Mouse (Mus musculus): ENCODE measurements around the gene Cenpi. TPM values are rescaled to one million over a fixed set of nuclear protein-coding genes. Genes with fewer than 3 reads are reported as not detected.
"Not testable (repeated sequence)": the region's sequence is repeated elsewhere in the genome, so short reads cannot be mapped to it uniquely, and the experiment has no call there.

Cenpi gene
- polyA plus RNA-seq, 1 experiment from 2014 or later = 4.3 TPM

- Histone ChIP-seq H3K27ac (0 out of 2 replicates have a peak overlapping the region, but pooled peaks have one; percentile 19), H3K4me3 (ENCODE audit: inconsistent target) (peak overlapping the region; percentile 46), H3K79me2 (ENCODE audit: inconsistent target) (0 out of 2 replicates have a peak, but pooled peaks cover 7% of the 10 kb centered on the region), H3K36me3 (ENCODE audit: inconsistent target) (no peaks in the 10 kb centered on the region)
- 26% methylated on average over 9 of the region's 9 CpGs for WGBS (ENCODE audit: missing documents)
Observed at GRCm38 (mm10) chrX:134308275-134308634, 371 bp downstream of the Cenpi start.

DNA sequence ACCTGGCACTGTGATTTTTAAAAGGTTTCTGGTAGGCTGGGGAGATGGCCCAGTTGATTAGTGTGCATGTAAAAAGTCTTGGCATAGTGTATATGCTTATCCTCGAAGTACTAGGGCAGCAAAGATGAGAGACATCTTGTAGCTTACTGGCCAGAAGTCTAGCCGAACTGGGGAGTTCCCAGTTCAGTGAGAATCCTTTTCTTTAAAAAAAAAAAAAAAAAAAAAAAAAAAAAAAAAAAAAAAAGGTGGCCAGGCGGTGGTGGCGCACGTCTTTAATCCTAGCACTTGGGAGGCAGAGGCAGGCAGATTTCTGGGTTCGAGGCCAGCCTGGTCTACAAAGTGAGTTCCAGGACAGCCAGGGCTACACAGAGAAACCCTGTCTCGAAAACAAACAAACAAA is 3.3 kb downstream of the Cenpi start:
- H3K4me3 ChIP-seq (ENCODE audit: inconsistent target); H3K79me2 ChIP-seq (ENCODE audit: inconsistent target); H3K27ac ChIP-seq; H3K36me3 ChIP-seq (ENCODE audit: inconsistent target): not testable (repeated sequence)
- 86% methylated on average over 2 of the region's 7 CpGs for WGBS (ENCODE audit: missing documents)

GRCm38 (mm10) chrX:134319153-134319932 is 11.5 kb downstream of the Cenpi start:
- no peaks in the 10 kb centered on the region for H3K36me3 ChIP-seq (ENCODE audit: inconsistent target)
- no peaks in the 10 kb centered on the region for H3K79me2 ChIP-seq (ENCODE audit: inconsistent target)
- H3K4me3 ChIP-seq (ENCODE audit: inconsistent target) = no peak overlapping the region
- no peak overlapping the region for H3K27ac ChIP-seq
- 76% methylated on average over 2 of the region's 2 CpGs for WGBS (ENCODE audit: missing documents)

DNA sequence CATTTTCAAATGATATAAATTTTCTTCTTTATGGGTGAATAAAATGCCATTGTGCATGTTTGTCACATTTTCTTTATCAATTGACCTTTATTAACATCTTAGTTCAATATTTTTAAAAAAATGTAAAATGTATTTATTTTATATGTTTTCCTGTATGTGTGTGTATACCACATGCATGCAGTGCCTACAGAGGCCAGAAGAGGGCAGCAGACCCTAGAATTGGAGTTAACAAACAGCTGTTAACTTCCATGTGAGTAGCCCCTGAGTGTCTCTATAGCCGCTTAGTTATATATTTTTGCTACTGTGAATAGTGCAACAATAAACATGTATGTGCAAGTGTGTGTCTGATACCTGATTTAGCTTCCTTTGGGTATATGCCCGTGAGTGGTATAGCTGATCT is 25.4 kb downstream of the Cenpi start:
- Histone ChIP-seq H3K36me3 (ENCODE audit: inconsistent target) (no peaks in the 10 kb centered on the region), H3K4me3 (ENCODE audit: inconsistent target) (no peak overlapping the region), H3K27ac (no peak overlapping the region), H3K79me2 (ENCODE audit: inconsistent target) (no peaks in the 10 kb centered on the region)
- 86% methylated on average over 1 of the region's 2 CpGs for WGBS (ENCODE audit: missing documents)

GRCm38 (mm10) chrX:134342735-134343134 is 34.9 kb downstream of the Cenpi start:
- no peak overlapping the region for H3K27ac ChIP-seq
- H3K79me2 ChIP-seq (ENCODE audit: inconsistent target) = no peaks in the 10 kb centered on the region
- no peaks in the 10 kb centered on the region for H3K36me3 ChIP-seq (ENCODE audit: inconsistent target)
- no peak overlapping the region for H3K4me3 ChIP-seq (ENCODE audit: inconsistent target)
- WGBS (ENCODE audit: missing documents) = 96% methylated on average over 2 of the region's 2 CpGs

- Histone ChIP-seq H3K36me3 (ENCODE audit: inconsistent target) (no peaks in the 10 kb centered on the region), H3K79me2 (ENCODE audit: inconsistent target) (no peaks in the 10 kb centered on the region), H3K4me3 (ENCODE audit: inconsistent target) (no peak overlapping the region), H3K27ac (no peak overlapping the region)
- 91% methylated on average over 5 of the region's 6 CpGs for WGBS (ENCODE audit: missing documents)
Observed at GRCm38 (mm10) chrX:134350205-134350604, 42.3 kb downstream of the Cenpi start.

DNA sequence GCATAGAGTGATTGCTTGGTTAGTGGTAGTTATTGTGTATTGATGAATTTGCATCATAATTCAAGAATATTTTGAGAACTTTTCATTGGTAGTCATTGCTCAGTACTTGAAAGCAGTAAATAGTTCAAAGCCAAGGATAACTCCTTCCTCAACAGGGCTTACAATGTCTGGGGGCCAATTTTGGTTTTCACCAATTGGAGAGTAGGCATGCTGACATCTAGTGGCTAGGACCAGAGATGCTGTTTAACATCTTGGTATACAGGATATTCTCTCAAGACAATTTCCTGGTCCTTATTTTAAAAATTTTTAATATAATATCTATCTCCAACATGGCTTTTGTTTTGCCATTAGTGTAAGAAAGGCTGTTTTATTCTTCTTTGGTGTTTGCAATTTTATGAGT is 46.0 kb downstream of the Cenpi start:
- H3K27ac ChIP-seq = no peak overlapping the region
- no peaks in the 10 kb centered on the region for H3K79me2 ChIP-seq (ENCODE audit: inconsistent target)
- no peak overlapping the region for H3K4me3 ChIP-seq (ENCODE audit: inconsistent target)
- no peaks in the 10 kb centered on the region for H3K36me3 ChIP-seq (ENCODE audit: inconsistent target)

DNA sequence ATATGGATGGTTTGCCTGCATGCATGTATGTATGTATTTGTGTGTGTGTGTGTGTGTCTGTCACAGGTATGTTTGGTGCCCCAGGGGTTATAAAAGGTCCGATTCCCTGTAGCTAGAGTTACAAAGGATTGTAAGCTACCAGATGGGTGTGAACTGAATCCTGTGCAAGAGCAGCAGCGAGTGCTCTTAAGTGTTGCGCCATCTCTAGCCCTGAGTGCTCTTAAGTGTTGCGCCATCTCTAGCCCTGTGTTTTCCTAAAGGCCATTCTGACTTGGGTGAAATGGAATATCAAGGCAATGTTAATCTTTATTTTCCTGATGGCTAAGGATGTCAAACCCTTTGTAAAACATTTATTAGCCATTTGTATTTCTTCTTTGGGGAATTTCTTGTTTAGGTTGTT is 51.5 kb downstream of the Cenpi start:
- Histone ChIP-seq H3K36me3 (ENCODE audit: inconsistent target) (no peaks in the 10 kb centered on the region), H3K79me2 (ENCODE audit: inconsistent target) (no peaks in the 10 kb centered on the region), H3K27ac (no peak overlapping the region), H3K4me3 (ENCODE audit: inconsistent target) (no peak overlapping the region)
- WGBS (ENCODE audit: missing documents) = 77% methylated on average over 3 of the region's 4 CpGs

GRCm38 (mm10) chrX:134362156-134362555 is 54.3 kb downstream of the Cenpi start:
- no peak overlapping the region for H3K4me3 ChIP-seq (ENCODE audit: inconsistent target)
- WGBS (ENCODE audit: missing documents) = 94% methylated on average over 4 of the region's 4 CpGs

DNA sequence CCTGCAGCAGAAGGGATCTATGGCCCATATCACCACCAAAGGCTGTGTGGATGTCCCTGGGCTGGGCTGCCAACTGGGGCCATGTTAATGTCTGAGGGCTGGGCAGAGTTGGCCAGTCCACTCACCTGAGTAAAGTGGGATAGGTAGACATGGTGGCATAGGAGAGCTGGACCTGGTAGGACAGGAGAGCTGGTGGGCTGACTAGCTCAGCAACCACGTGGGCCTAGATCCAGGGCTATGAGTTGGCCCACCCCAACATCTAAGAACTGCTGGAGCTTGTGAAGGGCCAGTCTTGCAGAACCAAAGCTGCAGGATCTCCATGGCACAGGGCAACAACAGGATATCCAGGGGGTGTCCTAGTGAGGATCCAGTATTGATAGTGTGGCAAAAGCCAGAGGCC is 57.5 kb downstream of the Cenpi start:
- H3K36me3 ChIP-seq (ENCODE audit: inconsistent target) = no peaks in the 10 kb centered on the region
- no peak overlapping the region for H3K4me3 ChIP-seq (ENCODE audit: inconsistent target)
- no peak overlapping the region for H3K27ac ChIP-seq
- WGBS (ENCODE audit: missing documents) = 70% methylated on average over 1 of the region's 1 CpGs
- no peaks in the 10 kb centered on the region for H3K79me2 ChIP-seq (ENCODE audit: inconsistent target)

More at GRCm38 (mm10) chrX:134362156-134362555, 54.3 kb downstream of the Cenpi start:
- Histone ChIP-seq H3K36me3 (ENCODE audit: inconsistent target) (no peaks in the 10 kb centered on the region), H3K79me2 (ENCODE audit: inconsistent target) (no peaks in the 10 kb centered on the region), H3K27ac (no peak overlapping the region)

- 100% methylated on average over 3 of the region's 3 CpGs for WGBS (ENCODE audit: missing documents)
- Histone ChIP-seq H3K79me2 (ENCODE audit: inconsistent target) (no peaks in the 10 kb centered on the region), H3K36me3 (ENCODE audit: inconsistent target) (no peaks in the 10 kb centered on the region), H3K27ac (no peak overlapping the region), H3K4me3 (ENCODE audit: inconsistent target) (no peak overlapping the region)
Observed at GRCm38 (mm10) chrX:134366547-134366946, 58.7 kb downstream of the Cenpi start.

DNA sequence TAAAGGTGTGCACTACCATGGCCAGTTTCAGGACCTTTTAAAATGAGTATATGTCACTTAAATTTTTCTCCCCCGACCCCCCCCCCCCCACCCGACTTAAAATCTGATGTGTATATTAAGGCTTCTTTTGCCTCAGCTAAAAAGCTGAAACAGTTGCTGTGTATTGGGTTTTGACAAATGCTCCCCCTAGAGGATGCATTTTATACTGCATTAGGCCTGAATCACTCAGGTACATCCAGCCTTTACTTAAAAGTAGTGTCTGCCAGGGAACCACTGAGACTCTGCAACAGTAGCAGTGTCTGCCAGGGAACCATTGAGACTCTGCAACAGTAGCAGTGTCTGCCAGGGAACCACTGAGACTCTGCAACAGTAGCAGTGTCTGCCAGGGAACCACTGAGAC is 63.4 kb downstream of the Cenpi start:
- Histone ChIP-seq H3K36me3 (ENCODE audit: inconsistent target) (no peaks in the 10 kb centered on the region), H3K4me3 (ENCODE audit: inconsistent target) (no peak overlapping the region), H3K79me2 (ENCODE audit: inconsistent target) (no peaks in the 10 kb centered on the region), H3K27ac (no peak overlapping the region)
- WGBS (ENCODE audit: missing documents) = no CpG with 5 or more reads among the region's 2 CpGs

DNA sequence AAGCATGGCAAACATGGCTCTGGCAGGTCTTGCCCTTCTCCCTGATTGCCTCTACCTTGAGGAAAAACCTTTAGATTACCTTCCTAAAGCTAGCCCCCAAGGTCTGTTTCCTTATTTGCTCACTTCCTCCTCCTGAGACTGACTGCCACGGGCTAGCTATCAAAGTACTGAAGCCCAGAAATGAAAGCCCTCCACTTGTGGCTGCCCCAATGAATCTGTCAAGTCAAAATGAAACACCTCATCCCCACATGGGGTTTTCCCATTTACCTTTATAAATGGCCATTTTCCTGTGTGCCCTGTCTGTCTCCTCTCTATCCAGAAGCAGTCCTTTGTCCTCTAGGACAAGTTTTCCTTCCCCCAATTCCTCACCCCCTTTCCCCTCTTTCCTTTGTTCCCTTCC is 66.3 kb downstream of the Cenpi start:
- no peaks in the 10 kb centered on the region for H3K36me3 ChIP-seq (ENCODE audit: inconsistent target)
- no peak overlapping the region for H3K27ac ChIP-seq
- no peaks in the 10 kb centered on the region for H3K79me2 ChIP-seq (ENCODE audit: inconsistent target)
- WGBS (ENCODE audit: missing documents) = 45% methylated on average over 1 of the region's 1 CpGs
- no peak overlapping the region for H3K4me3 ChIP-seq (ENCODE audit: inconsistent target)

DNA sequence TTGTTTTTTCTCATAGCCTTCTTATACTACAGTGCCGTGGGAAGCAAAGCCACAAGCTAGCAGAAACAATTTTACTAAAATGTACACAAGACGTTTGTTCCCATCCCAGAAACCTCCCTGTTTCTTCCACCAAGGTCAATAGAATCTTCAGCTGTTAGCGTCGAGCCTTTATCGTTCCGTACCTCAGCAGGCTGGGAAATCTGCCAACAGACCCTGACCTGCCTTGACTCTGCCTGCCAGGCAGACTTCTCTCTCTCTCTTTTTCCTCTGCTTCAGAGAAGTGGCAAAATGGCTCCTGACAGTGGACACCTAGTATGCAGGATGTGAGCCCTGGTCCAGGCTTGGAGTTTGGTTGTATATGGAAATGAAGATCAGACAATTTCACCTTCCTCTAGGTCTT is 77.0 kb downstream of the Cenpi start:
- Histone ChIP-seq H3K36me3 (ENCODE audit: inconsistent target) (no peaks in the 10 kb centered on the region), H3K79me2 (ENCODE audit: inconsistent target) (no peaks in the 10 kb centered on the region), H3K27ac (no peak overlapping the region), H3K4me3 (ENCODE audit: inconsistent target) (no peak overlapping the region)
- WGBS (ENCODE audit: missing documents) = 72% methylated on average over 6 of the region's 6 CpGs

GRCm38 (mm10) chrX:134398972-134399371 is 91.1 kb downstream of the Cenpi start:
- no peaks in the 10 kb centered on the region for H3K79me2 ChIP-seq (ENCODE audit: inconsistent target)

More at GRCm38 (mm10) chrX:134398972-134399371, 91.1 kb downstream of the Cenpi start:
- 90% methylated on average over 2 of the region's 2 CpGs for WGBS (ENCODE audit: missing documents)
- no peaks in the 10 kb centered on the region for H3K36me3 ChIP-seq (ENCODE audit: inconsistent target)
- H3K4me3 ChIP-seq (ENCODE audit: inconsistent target) = no peak overlapping the region
- H3K27ac ChIP-seq = no peak overlapping the region
